Mouse (Mus musculus): ENCODE measurements around the gene Hes6.

- TF ChIP-seq CTCF (IDR thresholded peaks at IDR 0.05; ENCODE audit: control insufficient read depth, insufficient read depth, insufficient read length) (no peak), CEBPB (IDR thresholded peaks at IDR 0.05; ENCODE audit: low read depth) (no peak), FOSL1 (IDR thresholded peaks at IDR 0.05; ENCODE audit: insufficient read depth, low read length, poor library complexity, severe bottlenecking) (no peak)
Measured at GRCm38 (mm10) chr1:91381091-91381471, 32.8 kb downstream of the Hes6 start.
